Mouse (Mus musculus) kidney, embryonic 16.5 days (tissue): ENCODE measurements around the gene Hist2h4. TPM values are rescaled to one million over a fixed set of nuclear protein-coding genes. Genes with fewer than 3 reads are reported as not detected.

Experiments used
- ATAC-seq: fragments of 200-750 bp; cut with Nextera tagmentation; 2 replicates; pipeline ENCODE4 v1.8.0; 2017; ENCODE audit warnings: moderate TSS enrichment; ENCODE audit not compliant: low FRiP score, low TSS enrichment
- H3K27ac ChIP-seq: fragments of 300-500 bp; sonication (generic); 2 replicates; pipeline ENCODE4 v1.5.1; 2014; ENCODE audit warnings: low read length
- H3K27me3 ChIP-seq: fragments of 300-500 bp; sonication (generic); 2 replicates; pipeline ENCODE4 v1.6.1; 2014; ENCODE audit warnings: low read length, control low read depth, mixed read lengths; ENCODE audit not compliant: insufficient read depth
- H3K36me3 ChIP-seq: fragments of 300-500 bp; sonication (generic); 2 replicates; pipeline ENCODE4 v1.6.1; 2014; ENCODE audit warnings: low read length, control low read depth, mixed read lengths; ENCODE audit not compliant: insufficient read depth
- H3K4me1 ChIP-seq: fragments of 300-500 bp; sonication (generic); 2 replicates; pipeline ENCODE4 v1.6.1; 2014; ENCODE audit warnings: low read length, control low read depth, mixed read lengths; ENCODE audit not compliant: insufficient read depth
- H3K4me2 ChIP-seq: fragments of 300-500 bp; sonication (generic); replicated peaks from 2 replicates; pipeline ENCODE4 v1.6.1; 2014; ENCODE audit warnings: low read depth, low read length
- H3K4me3 ChIP-seq: fragments of 300-500 bp; sonication (generic); 2 replicates; pipeline ENCODE4 v1.5.1; 2014; ENCODE audit warnings: mild to moderate bottlenecking, low read length
- H3K9ac ChIP-seq: fragments of 300-500 bp; sonication (generic); replicated peaks from 2 replicates; pipeline ENCODE4 v1.6.1; 2014; ENCODE audit warnings: low read length
- H3K9me3 ChIP-seq: fragments of 300-500 bp; sonication (generic); 2 replicates; pipeline ENCODE4 v1.6.1; 2016; ENCODE audit warnings: low read length, control low read depth
- WGBS: fragments of 180-500 bp; shearing (Covaris S2); extraction: QIAGEN DNeasy Blood & Tissue Kit; methylation state at CpG from one replicate; pipeline ENCODE4 v1.1.7; 2014; 5-methylcytosine and 5-hydroxymethylcytosine counted together
- polyA plus RNA-seq: library from polyadenylated mRNA; unstranded; fragments of >200 nt; fragmentation: Nextera tagmentation; extraction: Ambion mirVana; gene quantifications from 2 replicates; pipeline ENCODE4 v1.2.1, GENCODE M21; 2015

Hist2h4 gene
- polyA plus RNA-seq: 8.0 and 10.8 TPM in 2 replicates

DNA sequence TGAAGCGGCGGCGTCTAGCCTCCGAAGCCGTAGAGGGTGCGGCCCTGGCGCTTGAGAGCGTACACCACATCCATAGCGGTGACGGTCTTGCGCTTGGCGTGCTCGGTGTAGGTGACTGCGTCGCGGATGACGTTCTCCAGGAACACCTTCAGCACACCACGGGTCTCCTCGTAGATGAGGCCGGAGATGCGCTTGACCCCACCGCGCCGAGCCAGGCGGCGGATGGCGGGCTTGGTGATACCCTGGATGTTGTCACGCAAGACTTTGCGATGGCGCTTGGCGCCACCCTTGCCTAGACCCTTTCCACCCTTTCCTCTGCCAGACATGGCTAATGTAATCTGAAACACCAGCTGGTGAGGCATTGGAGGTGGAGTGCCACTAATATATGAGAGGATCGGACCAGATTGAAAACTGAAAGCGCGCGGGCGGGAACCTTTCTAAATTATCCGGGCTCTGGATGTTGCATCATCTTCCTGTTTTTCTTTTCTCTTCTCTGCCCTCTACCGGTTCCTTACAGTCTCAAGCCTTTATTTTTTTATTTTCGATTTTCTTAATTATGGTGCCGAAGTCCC lies at the start of gene Hist2h4:
TSS of gene Hist2h4 (minus strand) at position 333 of the 572 bp plus-strand sequence.
- no peaks in the 10 kb centered on the region for H3K9me3 ChIP-seq
- H3K27ac ChIP-seq: peak within 1 kb of the TSS; percentile 99
- peak within 1 kb of the TSS; percentile 79 for H3K4me2 ChIP-seq
- H3K4me1 ChIP-seq: peaks cover 30% of the 10 kb centered on the region
- H3K4me3 ChIP-seq: peak within 1 kb of the TSS; percentile 55
- no peaks in the 10 kb centered on the region for H3K36me3 ChIP-seq
- WGBS: under 1% methylated on average over 40 of the region's 40 CpGs
- peak within 1 kb of the TSS; percentile 85 for H3K9ac ChIP-seq
- H3K27me3 ChIP-seq: no peaks in the 10 kb centered on the region
- peak; percentile 90 for ATAC-seq

DNA sequence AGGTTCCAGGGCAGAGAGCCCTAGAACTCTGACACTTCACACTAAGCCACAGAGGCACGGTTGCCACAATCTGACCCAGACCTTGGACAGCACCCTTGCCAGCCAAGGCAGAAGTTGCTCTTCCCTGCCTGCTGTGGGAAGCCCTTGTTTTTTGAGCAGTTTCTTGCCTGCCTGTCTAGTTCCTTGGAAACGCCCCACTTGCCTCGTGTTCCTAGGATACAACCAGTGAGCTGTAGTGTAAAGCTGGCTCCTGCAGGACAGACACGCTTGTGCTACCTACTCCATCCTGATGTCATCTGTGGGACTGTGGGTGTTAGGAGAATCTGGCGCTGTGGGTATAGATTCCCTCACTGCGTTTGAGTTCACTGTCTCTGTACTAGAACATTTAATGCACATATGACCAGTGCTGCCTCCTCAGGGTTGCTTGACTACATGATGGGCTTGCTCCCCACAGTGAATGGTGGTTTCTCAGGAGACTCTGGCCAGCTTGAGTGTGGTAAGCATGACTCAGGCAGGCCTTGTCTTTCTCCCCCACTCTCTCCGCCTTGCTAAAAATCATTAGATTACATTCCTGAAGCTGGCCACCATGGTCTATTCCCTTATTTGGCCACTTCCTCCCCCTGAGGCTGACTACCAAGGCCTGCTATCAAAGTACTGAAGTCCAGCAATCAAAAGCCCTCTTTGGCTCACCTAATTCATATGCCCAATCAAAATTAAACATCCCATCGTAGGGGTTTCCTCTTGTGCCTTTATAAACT lies 49.4 kb upstream of the Hist2h4 start:
- no peaks in the 10 kb centered on the region for H3K36me3 ChIP-seq
- WGBS: 65% methylated on average over 8 of the region's 8 CpGs

DNA sequence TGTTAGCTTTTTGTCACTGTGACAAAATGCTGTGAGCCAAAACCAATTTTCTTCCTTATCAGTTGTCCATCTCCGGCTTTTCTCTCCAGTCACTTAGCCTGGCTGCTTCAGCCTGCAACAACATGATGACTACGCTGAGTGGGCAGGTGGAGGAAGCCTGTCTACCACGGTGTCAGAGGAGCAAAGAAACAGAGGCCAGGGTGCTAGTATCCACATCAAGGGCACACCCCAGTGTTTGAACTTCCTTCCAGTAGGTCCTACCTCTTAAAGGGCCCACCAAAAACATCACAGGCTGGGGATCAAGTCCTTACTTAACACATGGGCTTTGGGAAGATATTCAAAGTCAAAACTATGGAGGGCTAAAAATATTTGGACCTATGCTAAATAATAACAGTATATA lies 46.3 kb upstream of the Hist2h4 start:
- Histone ChIP-seq H3K27me3 (no peaks in the 10 kb centered on the region), H3K9ac (no peak overlapping the region), H3K36me3 (no peaks in the 10 kb centered on the region), H3K9me3 (no peaks in the 10 kb centered on the region), H3K4me1 (no peaks in the 10 kb centered on the region), H3K4me2 (no peak overlapping the region), H3K4me3 (no peak overlapping the region), H3K27ac (no peak overlapping the region)
- no peak for ATAC-seq
- 46% methylated on average over 3 of the region's 3 CpGs for WGBS

More for the DNA sequence above, 49.4 kb upstream of the Hist2h4 start:
- no peak for ATAC-seq
- Histone ChIP-seq H3K9me3 (no peaks in the 10 kb centered on the region), H3K4me1 (no peaks in the 10 kb centered on the region), H3K27me3 (no peaks in the 10 kb centered on the region), H3K4me3 (no peak overlapping the region), H3K27ac (no peak overlapping the region), H3K4me2 (no peak overlapping the region), H3K9ac (no peak overlapping the region)

DNA sequence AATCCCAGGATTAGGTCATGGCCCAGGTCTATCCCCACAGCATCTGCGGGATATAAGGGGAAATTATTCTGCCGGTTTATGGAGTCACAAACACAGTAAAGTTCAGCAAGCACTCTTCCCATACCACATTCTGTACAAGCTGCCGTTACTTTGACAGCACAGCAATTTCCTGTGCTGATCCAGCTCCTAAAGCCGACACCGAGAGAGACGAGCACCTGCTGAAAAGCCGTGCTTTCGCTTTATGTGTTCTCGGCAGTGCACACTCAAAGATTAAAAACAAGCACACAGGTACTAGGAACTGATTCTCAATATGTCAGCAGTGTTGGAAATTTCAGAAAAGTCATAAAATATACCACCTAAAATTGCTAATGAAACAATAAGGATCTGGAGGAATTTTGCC lies 43.4 kb upstream of the Hist2h4 start:
- Histone ChIP-seq H3K36me3 (no peaks in the 10 kb centered on the region), H3K9me3 (no peaks in the 10 kb centered on the region), H3K4me1 (no peaks in the 10 kb centered on the region), H3K9ac (no peak overlapping the region), H3K27me3 (peaks cover 4% of the 10 kb centered on the region; the same call in 1 of the 2 replicates), H3K4me2 (no peak overlapping the region), H3K27ac (no peak overlapping the region), H3K4me3 (no peak overlapping the region)
- ATAC-seq: no peak
- WGBS: 54% methylated on average over 9 of the region's 9 CpGs

DNA sequence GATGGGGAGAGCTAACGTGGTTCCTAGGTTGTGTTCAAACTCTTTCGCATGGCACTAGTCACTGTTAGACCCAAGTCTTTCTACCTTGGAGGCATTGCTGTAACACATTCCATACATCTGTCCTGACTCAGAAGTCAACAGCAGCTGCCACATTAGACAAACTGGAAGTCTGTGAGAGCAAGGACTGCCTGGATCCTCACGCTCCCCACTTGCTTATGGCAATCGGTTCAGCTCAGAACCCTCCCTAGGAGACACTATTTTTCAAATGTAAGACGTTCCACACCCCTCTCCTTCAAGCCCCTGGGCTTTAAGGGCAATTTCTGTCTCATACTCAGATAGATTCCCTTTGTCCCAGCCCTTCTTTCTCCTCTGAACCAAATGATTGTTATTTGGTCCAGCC lies 39.0 kb upstream of the Hist2h4 start:
- H3K4me2 ChIP-seq: no peak overlapping the region
- H3K9ac ChIP-seq: no peak overlapping the region
- no peaks in the 10 kb centered on the region for H3K4me1 ChIP-seq
- ATAC-seq: no peak
- H3K27ac ChIP-seq: no peak overlapping the region
- 86% methylated on average over 5 of the region's 5 CpGs for WGBS
- no peak overlapping the region for H3K4me3 ChIP-seq
- no peaks in the 10 kb centered on the region for H3K36me3 ChIP-seq
- H3K27me3 ChIP-seq: peaks cover 10% of the 10 kb centered on the region; the same call in 1 of the 2 replicates
- H3K9me3 ChIP-seq: no peaks in the 10 kb centered on the region

DNA sequence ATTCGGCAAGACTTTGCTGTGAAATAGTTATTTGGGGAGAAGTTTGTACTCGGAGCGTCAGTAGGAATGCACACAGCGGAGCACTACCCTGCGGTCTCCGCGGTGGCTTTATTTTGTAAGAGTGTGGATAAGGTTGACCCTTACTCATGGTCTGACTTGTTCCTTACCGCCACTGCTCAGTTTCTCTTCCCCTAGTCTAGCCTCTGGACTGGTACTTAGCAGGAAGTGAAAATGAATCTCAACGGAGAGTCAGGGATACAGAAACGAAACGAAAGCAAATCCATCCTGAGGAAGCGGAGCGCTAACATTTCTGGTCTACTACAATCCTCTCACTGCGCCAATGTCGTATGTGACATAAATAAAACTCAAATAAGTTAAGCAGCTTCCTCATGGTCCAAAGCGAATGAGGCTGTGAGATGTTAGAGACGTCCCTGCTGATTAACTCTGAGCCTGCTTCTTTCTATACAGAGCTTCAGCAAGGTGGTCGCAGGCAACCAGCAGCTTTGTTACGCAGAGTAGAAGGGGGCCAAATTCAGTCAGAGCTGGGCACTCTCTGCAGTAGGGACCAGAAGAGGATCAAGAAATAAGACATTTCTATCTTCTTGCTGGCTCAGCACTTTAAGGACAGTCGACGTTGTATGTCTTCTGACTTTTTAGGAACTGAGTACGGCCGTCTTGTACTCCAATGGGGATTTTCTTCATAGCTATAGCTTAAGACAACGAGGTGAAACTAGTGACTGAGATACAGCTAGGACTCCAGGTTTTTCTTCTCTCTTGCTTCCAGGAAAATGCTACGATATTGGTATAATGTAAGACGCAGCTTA lies 37.8 kb upstream of the Hist2h4 start:
- no peaks in the 10 kb centered on the region for H3K4me1 ChIP-seq
- peak overlapping the region; percentile 42 for H3K4me2 ChIP-seq
- ATAC-seq: no peak
- H3K4me3 ChIP-seq: peak overlapping the region; percentile 32
- no peak overlapping the region for H3K9ac ChIP-seq
- no peaks in the 10 kb centered on the region for H3K9me3 ChIP-seq
- H3K27ac ChIP-seq: no peak overlapping the region
- H3K36me3 ChIP-seq: no peaks in the 10 kb centered on the region
- 69% methylated on average over 26 of the region's 26 CpGs for WGBS
- H3K27me3 ChIP-seq: peaks cover 10% of the 10 kb centered on the region; the same call in 1 of the 2 replicates

DNA sequence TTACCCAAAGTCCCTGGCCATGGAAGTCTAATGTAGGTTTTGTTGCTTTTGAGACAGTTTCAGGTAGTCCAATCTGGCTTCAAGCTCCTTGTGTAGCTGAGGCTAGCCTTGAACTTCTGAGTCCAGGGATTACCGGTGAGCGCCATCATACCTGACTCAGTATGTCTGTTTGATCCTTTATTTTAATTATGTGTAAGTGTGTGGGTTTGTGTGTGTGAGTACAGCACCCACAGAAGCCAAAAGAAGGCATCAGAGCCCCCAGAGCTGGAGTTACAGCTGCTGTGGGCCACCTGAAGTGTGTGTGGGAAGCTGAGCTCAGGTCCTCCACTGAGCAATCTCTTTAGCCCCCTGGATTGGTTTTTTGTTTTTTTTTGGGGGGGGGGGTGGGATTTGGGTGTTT lies 36.5 kb upstream of the Hist2h4 start:
- WGBS: 100% methylated on average over 2 of the region's 2 CpGs
- Histone ChIP-seq H3K27ac (no peak overlapping the region), H3K4me2 (no peak overlapping the region), H3K36me3 (no peaks in the 10 kb centered on the region), H3K4me1 (no peaks in the 10 kb centered on the region), H3K27me3 (peaks cover 10% of the 10 kb centered on the region; the same call in 1 of the 2 replicates), H3K4me3 (no peak overlapping the region), H3K9ac (no peak overlapping the region), H3K9me3 (no peaks in the 10 kb centered on the region)
- no peak for ATAC-seq

DNA sequence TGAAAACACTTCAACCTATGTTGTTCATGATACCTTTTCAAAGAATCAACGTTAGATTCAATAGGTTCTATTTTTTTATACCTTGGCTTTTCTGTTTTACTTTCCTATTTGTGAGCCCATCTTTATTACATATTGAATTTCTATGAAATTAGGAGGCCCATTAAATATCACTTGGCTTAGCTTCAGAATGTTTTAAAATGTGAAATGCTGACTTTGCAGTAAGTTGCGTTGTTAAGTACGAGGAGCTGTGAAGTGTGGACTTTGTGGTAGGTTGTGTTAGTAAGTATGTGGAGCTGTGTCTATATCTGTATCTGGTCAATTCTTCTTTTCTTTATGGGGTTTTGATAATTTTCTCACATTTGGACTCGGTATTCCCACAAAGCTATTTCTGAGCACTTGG lies 35.2 kb upstream of the Hist2h4 start:
- ATAC-seq: no peak
- H3K27me3 ChIP-seq: peaks cover 12% of the 10 kb centered on the region; the same call in 1 of the 2 replicates
- 91% methylated on average over 4 of the region's 4 CpGs for WGBS
- H3K36me3 ChIP-seq: no peaks in the 10 kb centered on the region
- no peaks in the 10 kb centered on the region for H3K9me3 ChIP-seq
- H3K9ac ChIP-seq: no peak overlapping the region
- no peak overlapping the region for H3K27ac ChIP-seq
- H3K4me2 ChIP-seq: no peak overlapping the region
- no peaks in the 10 kb centered on the region for H3K4me1 ChIP-seq
- no peak overlapping the region for H3K4me3 ChIP-seq

DNA sequence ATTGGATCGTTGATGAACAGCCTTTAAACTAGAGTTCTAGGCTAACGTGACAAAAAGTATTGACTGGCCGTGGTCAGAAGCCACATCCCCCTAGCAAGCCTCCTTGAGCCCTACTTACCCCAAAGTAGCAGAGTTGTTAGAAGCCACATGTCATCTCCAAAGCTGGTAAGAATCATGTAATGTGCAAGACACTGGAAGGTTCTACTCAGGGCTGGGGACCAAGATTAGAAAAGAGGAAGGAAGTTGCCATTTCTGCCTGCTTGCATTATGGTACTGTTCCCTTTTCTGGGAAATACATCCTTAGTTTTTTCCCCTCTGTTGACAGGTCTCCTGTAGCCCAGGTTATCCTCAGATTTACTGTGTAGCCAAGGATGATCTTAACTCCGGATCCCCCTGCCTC lies 30.7 kb upstream of the Hist2h4 start, which contains the start of gene Fcgr1:
TSS of gene Fcgr1 (minus strand) at position 183 of the 400 bp plus-strand sequence.
- ATAC-seq: no peak
- Histone ChIP-seq H3K4me2 (no peak within 1 kb of the TSS), H3K9ac (no peak within 1 kb of the TSS), H3K9me3 (no peaks in the 10 kb centered on the region), H3K4me1 (no peaks in the 10 kb centered on the region), H3K27ac (no peak within 1 kb of the TSS), H3K27me3 (peaks cover 4% of the 10 kb centered on the region; the same call in 1 of the 2 replicates), H3K36me3 (no peaks in the 10 kb centered on the region), H3K4me3 (no peak within 1 kb of the TSS)
- WGBS: 84% methylated on average over 4 of the region's 4 CpGs
